ENCODE assay signal across 8 mouse cellular contexts in the genomic region with DNA sequence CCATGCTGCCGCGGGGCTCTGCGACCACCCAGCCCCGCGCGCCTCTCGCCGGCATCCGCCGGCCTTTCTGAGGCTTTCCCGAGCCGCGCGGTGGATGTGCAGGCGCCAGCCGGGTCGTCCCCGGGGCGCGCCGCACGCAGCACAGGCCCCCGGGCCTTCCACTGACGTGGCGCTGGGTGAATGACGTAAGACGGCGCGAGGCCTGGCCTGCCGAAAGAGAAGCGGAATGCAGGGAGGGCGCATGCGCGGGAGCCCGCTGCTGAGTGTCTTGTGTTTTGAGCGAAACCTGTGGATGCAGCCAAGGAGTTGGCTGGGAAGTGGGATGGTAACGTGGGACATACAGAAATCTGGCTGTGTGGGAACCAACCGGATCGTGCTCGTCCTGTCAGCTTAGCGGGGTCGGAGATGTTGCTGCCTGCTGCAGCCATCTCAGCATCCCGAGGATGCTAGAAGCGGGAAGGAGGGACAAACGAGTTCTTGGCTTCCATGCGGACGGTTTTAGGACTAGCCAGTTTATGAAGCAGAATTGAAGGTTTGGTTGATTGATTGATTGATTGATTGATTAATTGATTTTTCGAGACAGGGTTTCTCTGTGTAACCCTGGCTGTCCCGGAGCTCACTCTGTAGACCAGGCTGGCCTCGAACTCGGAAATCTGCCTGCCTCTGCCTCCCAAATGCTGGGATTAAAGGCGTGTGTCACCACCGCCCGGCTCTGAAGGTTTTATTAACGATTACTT. TPM values are rescaled to one million over a fixed set of nuclear protein-coding genes. Genes with fewer than 3 reads are reported as not detected.
DNase-seq lines count a peak whose midpoint lies in the region; ATAC-seq lines count a peak whose summit lies in the region.

Mapkapk5 (minus strand) TSS at position 113 of the 737 bp plus-strand sequence.

- H3K9me3 ChIP-seq in intestine, embryonic 14.5 days (ENCODE audit: control insufficient read depth, low read length), result no peaks in the 10 kb centered on the region

- intact Hi-C loops in left cerebral cortex, postnatal 14 days (cut with DNase I), result loop anchor here (5.0 kb wide), 1 partner anchor 56 kb away; no protein-coding TSS in a partner anchor

- DNase-seq in adrenal gland, adult (ENCODE audit: inconsistent age in 2 of 2, low spot score in 1 of 2), result peak; percentile 97 to 99
- peak; percentile 96 for DNase-seq in embryo, embryonic 10.5 days (ENCODE audit: low spot score)
- DNase-seq in gastrocnemius, postnatal 25 days, result peak; percentile 94
- peak; percentile 100 for DNase-seq in intestine, embryonic 14.5 days (ENCODE audit: low spot score)
- peak; percentile 98 for DNase-seq in left cerebral cortex, postnatal 14 days (ENCODE audit: low spot score in 2 of 2)
- peak; percentile 98 for DNase-seq in mesoderm, embryonic 11.5 days (ENCODE audit: low read depth, low spot score)
- peak; percentile 94 to 96 for DNase-seq in right cerebral cortex, postnatal 36 days (ENCODE audit: low spot score in 2 of 2)
- peak; percentile 94 for DNase-seq in yolk sac, embryonic 10.5 days (ENCODE audit: low spot score)

- WGBS in intestine, embryonic 14.5 days, result 2% methylated on average over 45 of the region's 55 CpGs

- peaks cover 13% of the 10 kb centered on the region for H3K4me1 ChIP-seq in intestine, embryonic 14.5 days (replicated peaks; ENCODE audit: control insufficient read depth, insufficient read depth, low read length)

- peak within 1 kb of the TSS; percentile 93 for H3K4me3 ChIP-seq in intestine, embryonic 14.5 days (ENCODE audit: low read depth, low read length)

- peak; percentile 97 for ATAC-seq in intestine, embryonic 14.5 days (replicated peaks; ENCODE audit: low FRiP score, low TSS enrichment, low read depth)

- H3K27me3 ChIP-seq in intestine, embryonic 14.5 days (replicated peaks; ENCODE audit: control insufficient read depth, insufficient read depth, low read length), result no peaks in the 10 kb centered on the region

- no peaks in the 10 kb centered on the region for H3K36me3 ChIP-seq in intestine, embryonic 14.5 days (ENCODE audit: control insufficient read depth, insufficient read depth, low read length)

- H3K4me2 ChIP-seq in intestine, embryonic 14.5 days (ENCODE audit: low read length), result peak within 1 kb of the TSS; percentile 83

- peak within 1 kb of the TSS; percentile 97 for H3K27ac ChIP-seq in intestine, embryonic 14.5 days (ENCODE audit: low read depth)

- H3K9ac ChIP-seq in intestine, embryonic 14.5 days (ENCODE audit: low read length), result peak within 1 kb of the TSS; percentile 96

RNA-seq across cellular contexts. Expression of gene Mapkapk5, which starts in this region (rescaled TPM):
- total RNA-seq in gastrocnemius, postnatal 25 days (2021), result 10 to 100 TPM; 76.7 to 79.9 TPM
- 48.8 and 59.8 TPM in 2 replicates for polyA plus RNA-seq in intestine, embryonic 14.5 days (2014; fragmentation: Nextera tagmentation; extraction: Ambion mirVana)
- 10 to 100 TPM; 78.9 to 82.4 TPM for total RNA-seq in left cerebral cortex, postnatal 14 days (2021)

Comparison
In these comparisons a context has a peak if more than half of its experiments do, and no peak if none do; other contexts are left out.
1. Peak in every context shown above with its lines: DNase-seq, ATAC-seq, H3K4me3 ChIP-seq and H3K27ac ChIP-seq.